Mouse (Mus musculus) heart, adult 2 months (tissue): ENCODE data around the gene Lrrc74a.

ENCODE experiments used
- CTCF ChIP-seq: fragments of 200-600 bp; IDR thresholded peaks from 2 replicates; pipeline ENCODE4 v1.8.1; 2022; ENCODE audit warnings: antibody characterized with exemption, mild to moderate bottlenecking, moderate library complexity
- POLR2A ChIP-seq: fragments of 200-500 bp; IDR thresholded peaks from 2 replicates; pipeline ENCODE4 v1.6.1; 2011; ENCODE audit warnings: mild to moderate bottlenecking, low read depth, low read length, control low read depth; ENCODE audit not compliant: insufficient read depth

DNA sequence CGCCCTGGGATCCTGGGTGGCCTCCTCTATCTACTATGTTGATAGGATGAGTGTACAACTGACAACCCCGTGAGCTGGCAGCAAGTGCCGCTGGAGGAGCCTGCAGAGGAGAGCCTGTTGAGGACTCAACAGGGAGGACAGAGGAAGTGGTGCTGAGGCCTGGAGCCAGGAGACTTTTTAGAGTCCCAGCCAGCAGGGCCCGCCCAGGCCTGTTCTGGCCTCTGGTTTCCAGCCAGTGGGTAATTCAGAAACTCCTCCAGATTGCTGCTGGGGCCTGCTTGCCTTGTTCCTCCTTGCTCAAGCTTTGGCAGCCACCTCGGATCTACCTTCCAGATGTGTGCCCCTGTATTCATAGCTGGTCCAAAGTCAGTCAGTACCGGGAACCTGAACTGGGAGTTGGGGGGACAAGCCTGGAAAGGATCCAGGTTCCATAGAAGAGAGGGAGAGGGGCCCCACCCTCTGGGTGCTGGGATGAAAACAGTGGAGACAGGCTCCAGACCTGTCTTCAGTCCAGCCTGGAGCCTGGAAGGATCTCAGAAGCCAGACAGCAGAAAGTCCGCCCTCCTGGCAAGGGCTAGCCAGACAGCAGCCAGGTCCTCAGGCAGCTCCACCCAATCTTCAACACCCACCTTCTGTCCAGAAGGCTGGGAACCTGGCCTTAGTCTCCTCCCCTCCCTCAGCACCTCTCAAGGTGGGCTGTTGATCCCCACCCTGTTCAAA lies 41.6 kb downstream of the Lrrc74a start:
- no peak for TF ChIP-seq CTCF
- no peak; the same call in 1 of the 2 replicates for TF ChIP-seq POLR2A
